Mouse (Mus musculus): Measurements from ENCODE around the gene Olfr869.

GRCm38 (mm10) chr9:20128709-20129108 lies at the start of gene Olfr869:
- TF ChIP-seq CTCF (IDR thresholded peaks at IDR 0.05; ENCODE audit: low read depth, low read length) (no peak), POLR2A (IDR thresholded peaks at IDR 0.05; ENCODE audit: extremely low read depth, insufficient read depth, low read length) (no peak)
